Mouse (Mus musculus) midbrain, embryonic 11.5 days (tissue): Measurements from ENCODE around the gene Unc5a. TPM values are rescaled to one million over a fixed set of nuclear protein-coding genes. Genes with fewer than 3 reads are reported as not detected.

Experiments used
- ATAC-seq: fragments of 200-750 bp; cut with Nextera tagmentation; 2 replicates; pipeline ENCODE4 v1.8.0; 2017; ENCODE audit warnings: moderate TSS enrichment, moderate library complexity; ENCODE audit not compliant: low FRiP score
- DNase-seq: peaks from one replicate; pipeline ENCODE4 v3.0.0; 2015; ENCODE audit warnings: low spot score; ENCODE audit errors: missing footprints
- H3K27ac ChIP-seq: fragments of 300-500 bp; sonication (generic); 2 replicates; pipeline ENCODE4 v1.5.1; 2014; ENCODE audit warnings: low read depth, low read length
- H3K27me3 ChIP-seq: fragments of 300-500 bp; sonication (generic); 2 replicates; pipeline ENCODE4 v1.6.1; 2014; ENCODE audit warnings: mild to moderate bottlenecking, low read length, moderate library complexity, mixed read lengths; ENCODE audit not compliant: control insufficient read depth, insufficient read depth
- H3K36me3 ChIP-seq: fragments of 300-500 bp; sonication (generic); 2 replicates; pipeline ENCODE4 v1.6.1; 2014; ENCODE audit warnings: mild to moderate bottlenecking, low read length, moderate library complexity, mixed read lengths; ENCODE audit not compliant: control insufficient read depth, insufficient read depth
- H3K4me1 ChIP-seq: fragments of 300-500 bp; sonication (generic); 2 replicates; pipeline ENCODE4 v1.6.1; 2014; ENCODE audit warnings: low read length; ENCODE audit not compliant: control insufficient read depth, insufficient read depth
- H3K4me2 ChIP-seq: fragments of 300-500 bp; sonication (generic); 2 replicates; pipeline ENCODE4 v1.6.1; 2014; ENCODE audit warnings: mild to moderate bottlenecking, moderate library complexity
- H3K4me3 ChIP-seq: fragments of 300-500 bp; sonication (generic); 2 replicates; pipeline ENCODE4 v1.5.1; 2014; ENCODE audit warnings: low read depth, low read length
- H3K9ac ChIP-seq: fragments of 300-500 bp; sonication (generic); 2 replicates; pipeline ENCODE4 v1.6.1; 2014; ENCODE audit warnings: low read length
- H3K9me3 ChIP-seq: fragments of 300-500 bp; sonication (generic); 2 replicates; pipeline ENCODE4 v1.6.1; 2016; ENCODE audit warnings: low read length; ENCODE audit not compliant: control insufficient read depth
- WGBS: fragments of 180-500 bp; shearing (Covaris S2); extraction: QIAGEN DNeasy Blood & Tissue Kit; methylation state at CpG from one replicate; pipeline ENCODE4 v1.1.7; 2014; 5-methylcytosine and 5-hydroxymethylcytosine counted together
- polyA plus RNA-seq: library from polyadenylated mRNA; unstranded; fragments of >200 nt; fragmentation: Nextera tagmentation; extraction: Ambion mirVana; gene quantifications from 2 replicates; pipeline ENCODE4 v1.2.1, GENCODE M21; 2014

Unc5a gene
- polyA plus RNA-seq, 1 experiment from 2014 or later, result 2.9 TPM

DNA sequence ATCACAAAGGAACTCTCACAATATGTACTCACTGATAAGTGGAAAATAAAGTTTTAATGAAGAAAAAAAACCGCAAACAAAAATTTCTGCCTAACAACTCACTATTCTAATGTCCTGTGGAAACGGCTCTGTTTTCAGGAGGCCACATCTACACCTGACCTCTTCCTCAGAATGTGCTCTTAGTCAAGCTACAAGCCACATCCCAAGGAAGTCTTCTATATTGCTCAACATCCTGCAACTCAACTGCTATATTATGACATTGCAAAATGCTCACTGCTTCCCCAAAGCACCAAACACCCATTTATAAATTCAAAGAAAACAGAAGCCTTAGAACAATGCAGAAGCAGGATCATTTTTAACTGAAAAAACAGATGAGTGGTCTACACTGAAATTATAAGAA lies 90.8 kb downstream of the Unc5a start:
- no peaks in the 10 kb centered on the region for H3K27me3 ChIP-seq
- H3K4me1 ChIP-seq, result no peaks in the 10 kb centered on the region
- peaks cover 4% of the 10 kb centered on the region; the same call in 1 of the 2 replicates for H3K36me3 ChIP-seq
- no peak overlapping the region for H3K4me2 ChIP-seq
- no peak overlapping the region for H3K9ac ChIP-seq
- 92% methylated on average over 2 of the region's 2 CpGs for WGBS
- DNase-seq, result no peak
- H3K9me3 ChIP-seq, result no peaks in the 10 kb centered on the region
- no peak for ATAC-seq
- H3K27ac ChIP-seq, result no peak overlapping the region
- H3K4me3 ChIP-seq, result no peak overlapping the region

DNA sequence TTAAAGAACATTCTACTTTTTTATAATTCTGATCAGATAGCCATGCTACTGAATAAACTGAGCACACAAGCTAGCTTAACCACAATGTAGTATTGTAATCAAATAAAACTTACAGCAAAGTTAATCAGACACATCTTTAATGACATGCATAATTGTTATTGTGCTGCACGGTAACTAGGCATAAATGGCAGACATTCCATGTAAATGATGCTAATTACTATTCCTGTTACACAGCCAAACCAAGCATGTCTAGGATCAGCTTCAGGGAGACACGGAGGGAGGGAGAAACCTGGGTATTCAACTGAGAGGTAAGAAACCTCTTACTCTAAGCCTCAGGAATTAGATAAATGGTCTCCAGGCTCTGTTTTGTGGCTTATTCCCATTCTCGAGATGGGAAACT lies 98.5 kb downstream of the Unc5a start:
- no peak overlapping the region for H3K4me2 ChIP-seq
- no peak overlapping the region for H3K9ac ChIP-seq
- H3K4me1 ChIP-seq, result no peaks in the 10 kb centered on the region
- H3K27me3 ChIP-seq, result no peaks in the 10 kb centered on the region
- no peaks in the 10 kb centered on the region for H3K36me3 ChIP-seq
- H3K4me3 ChIP-seq, result no peak overlapping the region
- H3K9me3 ChIP-seq, result no peaks in the 10 kb centered on the region
- WGBS, result 71% methylated on average over 3 of the region's 3 CpGs
- DNase-seq (no peak), ATAC-seq (no peak)
- no peak overlapping the region for H3K27ac ChIP-seq

Other genes with a start within 250 kb of the Unc5a start
- 0.06 TPM in 1 of 2 replicates, not detected in the other for gene Cdhr2, start 247.9 kb upstream of the Unc5a start, polyA plus RNA-seq
- 9.8 and 10.8 TPM in 2 replicates for gene Gprin1, start 199.5 kb upstream of the Unc5a start, polyA plus RNA-seq
- gene Sncb, start 182.8 kb upstream of the Unc5a start, polyA plus RNA-seq, result 1.3 TPM in 2 replicates
- gene Eif4e1b, start 165.4 kb upstream of the Unc5a start, polyA plus RNA-seq, result not detected in 2 replicates
- gene Tspan17, start 160.0 kb upstream of the Unc5a start, polyA plus RNA-seq, result 13.3 and 15.9 TPM in 2 replicates
- 0.94 and 0.95 TPM in 2 replicates for gene Hk3, start 72.0 kb downstream of the Unc5a start, polyA plus RNA-seq
- 26.7 and 29.0 TPM in 2 replicates for gene Uimc1, start 150.9 kb downstream of the Unc5a start, polyA plus RNA-seq
- gene Zfp346, start 155.9 kb downstream of the Unc5a start, polyA plus RNA-seq, result 18.8 and 19.7 TPM in 2 replicates
- gene Gm17617, start 184.1 kb downstream of the Unc5a start, polyA plus RNA-seq, result not detected in 2 replicates
- 0.18 and 0.33 TPM in 2 replicates for gene Fgfr4, start 203.2 kb downstream of the Unc5a start, polyA plus RNA-seq